Mouse (Mus musculus): ENCODE data around the gene Srl.

DNA sequence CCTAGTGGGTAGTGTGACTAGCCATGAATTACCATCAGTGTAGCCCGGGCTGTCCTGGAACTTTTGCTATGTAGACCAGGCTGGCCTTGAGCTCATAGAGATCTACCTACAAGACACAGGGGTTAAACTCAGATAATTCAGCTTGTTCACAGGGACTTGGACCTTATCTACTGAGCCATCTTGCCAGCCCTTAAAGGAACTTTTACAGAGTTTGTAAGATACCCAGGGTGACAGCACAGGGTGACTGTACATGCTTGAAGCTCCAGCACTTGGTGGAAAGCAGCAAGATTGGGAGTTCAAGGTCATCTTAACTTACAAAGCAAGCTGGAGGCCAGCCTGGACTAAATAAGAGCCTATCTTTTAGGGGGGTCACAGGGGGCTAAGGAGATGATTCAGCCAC, 13.9 kb upstream of the Srl start:
- no peak for TF ChIP-seq MAX (IDR thresholded peaks at IDR 0.05)
- no peak for TF ChIP-seq CTCF (IDR thresholded peaks at IDR 0.05; ENCODE audit: control insufficient read depth, insufficient read depth, insufficient read length)
